Mouse (Mus musculus): ENCODE results near the gene Tmed1. TPM values are rescaled to one million over a fixed set of nuclear protein-coding genes. Genes with fewer than 3 reads are reported as not detected.

Tmed1 gene
- polyA plus RNA-seq, 1 experiment from 2014 or later: 57.0 TPM

DNA sequence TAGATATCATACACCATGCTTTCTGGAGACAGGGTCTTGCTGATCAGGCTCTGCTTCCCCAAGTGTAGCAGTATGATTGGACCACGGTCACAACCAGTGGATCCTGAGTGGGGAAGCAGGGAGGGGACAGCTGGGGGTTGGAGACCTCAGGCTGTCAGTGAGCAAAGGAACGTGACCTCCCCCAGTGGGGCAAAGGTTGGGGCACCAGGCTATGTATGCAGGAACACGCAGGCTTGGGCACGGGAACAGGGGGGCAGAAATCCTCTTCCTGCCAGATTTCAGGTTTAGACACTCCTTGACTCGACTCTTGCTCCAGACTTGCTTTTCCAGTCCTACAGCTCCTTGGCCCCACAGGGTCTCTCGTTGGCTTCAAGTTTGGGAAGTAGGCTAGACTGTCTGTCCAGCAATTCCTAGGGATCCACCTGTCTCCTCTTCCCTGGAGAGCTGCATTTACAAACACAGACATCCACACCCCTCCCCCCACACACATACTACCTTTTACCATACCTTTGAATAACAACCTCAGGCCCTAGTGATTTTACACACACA, 8.0 kb upstream of the Tmed1 start:
- Histone ChIP-seq H3K4me1 (replicated peaks) (no peaks in the 10 kb centered on the region), H3K4me2 (no peak overlapping the region), H3K4me3 (no peak overlapping the region), H3K9me3 (no peaks in the 10 kb centered on the region), H3K9ac (no peak overlapping the region), H3K27me3 (no peaks in the 10 kb centered on the region), H3K27ac (no peak overlapping the region), H3K36me3 (no peaks in the 10 kb centered on the region)
- no peak for ATAC-seq (ENCODE audit: low FRiP score)
- 90% methylated on average over 6 of the region's 6 CpGs for WGBS

GRCm38 (mm10) chr9:21513466-21513865, 3.4 kb upstream of the Tmed1 start:
- Histone ChIP-seq H3K27ac (no peak overlapping the region), H3K9ac (no peak overlapping the region), H3K4me2 (no peak overlapping the region), H3K4me1 (replicated peaks) (peaks cover 16% of the 10 kb centered on the region), H3K9me3 (no peaks in the 10 kb centered on the region), H3K4me3 (no peak overlapping the region), H3K27me3 (no peaks in the 10 kb centered on the region), H3K36me3 (peaks cover 2% of the 10 kb centered on the region; the same call in 1 of the 2 replicates)
- 97% methylated on average over 4 of the region's 4 CpGs for WGBS
- no peak for ATAC-seq (ENCODE audit: low FRiP score)

DNA sequence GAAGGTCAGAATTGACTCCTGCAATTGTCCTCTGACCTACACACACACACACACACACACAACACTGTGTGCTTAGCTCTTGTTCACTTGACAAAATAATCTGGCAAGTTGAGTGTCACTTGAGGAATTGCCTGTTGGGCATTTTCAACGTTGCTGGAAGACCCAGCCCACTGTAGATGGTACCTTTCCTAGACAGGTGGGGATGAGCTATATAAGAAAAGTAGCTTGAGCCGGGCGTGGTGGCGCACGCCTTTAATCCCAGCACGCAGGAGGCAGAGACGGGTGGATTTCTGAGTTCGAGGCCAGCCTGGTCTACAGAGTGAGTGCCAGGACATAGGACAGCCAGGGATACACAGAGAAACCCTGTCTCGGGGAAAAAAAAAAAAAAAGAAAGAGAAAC, 1.0 kb upstream of the Tmed1 start:
- WGBS: 83% methylated on average over 9 of the region's 9 CpGs
- Histone ChIP-seq H3K27ac (peak overlapping the region; percentile 95), H3K36me3 (peaks cover 27% of the 10 kb centered on the region)

GRCm38 (mm10) chr9:21510689-21511015, 600 bp upstream of the Tmed1 start:
- Histone ChIP-seq H3K9ac (peak overlapping the region; percentile 82), H3K36me3 (peaks cover 31% of the 10 kb centered on the region), H3K4me3 (peak overlapping the region; percentile 62), H3K27me3 (no peaks in the 10 kb centered on the region), H3K4me2 (peak overlapping the region; percentile 69), H3K27ac (peak overlapping the region; percentile 95), H3K9me3 (no peaks in the 10 kb centered on the region), H3K4me1 (replicated peaks) (peaks cover 16% of the 10 kb centered on the region)
- no peak; the same call in 1 of the 2 replicates for ATAC-seq (ENCODE audit: low FRiP score)
- 10% methylated on average over 7 of the region's 7 CpGs for WGBS

More for the DNA sequence above, 1.0 kb upstream of the Tmed1 start:
- no peaks in the 10 kb centered on the region for H3K27me3 ChIP-seq
- no peaks in the 10 kb centered on the region for H3K9me3 ChIP-seq
- peak overlapping the region; percentile 69 for H3K4me2 ChIP-seq
- H3K4me1 ChIP-seq (replicated peaks): peaks cover 16% of the 10 kb centered on the region
- peak overlapping the region; percentile 62 for H3K4me3 ChIP-seq
- H3K9ac ChIP-seq: peak overlapping the region; percentile 82
- ATAC-seq (ENCODE audit: low FRiP score): no peak

DNA sequence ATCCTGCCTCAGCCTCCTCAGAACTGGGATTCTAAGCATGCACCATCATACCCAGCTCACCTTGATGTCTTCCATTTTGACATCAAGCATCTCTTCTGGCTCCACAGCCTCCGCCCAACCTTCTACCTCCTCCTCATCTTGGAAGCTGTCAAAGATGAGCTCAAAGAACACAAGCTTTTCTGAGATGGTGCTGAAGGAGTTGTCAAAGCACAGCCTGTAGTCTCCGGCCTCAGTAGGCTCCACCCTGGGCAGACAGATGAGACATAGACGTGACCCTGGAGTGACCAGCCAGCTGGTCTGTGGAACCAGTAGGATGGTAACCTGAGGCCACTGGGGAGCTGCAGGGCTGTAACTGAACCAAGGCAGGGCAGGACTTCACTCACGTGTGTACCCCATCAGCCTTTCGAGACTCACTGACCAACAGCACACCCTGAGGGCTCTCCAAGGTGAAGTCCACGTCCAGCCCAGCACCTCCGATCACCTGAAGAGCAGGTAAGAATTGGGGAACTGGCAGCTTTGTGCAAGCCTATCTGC, 1.1 kb downstream of the Tmed1 start:
- peaks cover 48% of the 10 kb centered on the region for H3K36me3 ChIP-seq
- no peaks in the 10 kb centered on the region for H3K27me3 ChIP-seq
- WGBS: 84% methylated on average over 7 of the region's 7 CpGs
- peaks cover 16% of the 10 kb centered on the region for H3K4me1 ChIP-seq (replicated peaks)
- H3K9ac ChIP-seq: peak overlapping the region; percentile 82
- H3K27ac ChIP-seq: no peak overlapping the region
- no peaks in the 10 kb centered on the region for H3K9me3 ChIP-seq
- H3K4me2 ChIP-seq: peak overlapping the region; percentile 69
- H3K4me3 ChIP-seq: peak overlapping the region; percentile 62
- no peak for ATAC-seq (ENCODE audit: low FRiP score)

DNA sequence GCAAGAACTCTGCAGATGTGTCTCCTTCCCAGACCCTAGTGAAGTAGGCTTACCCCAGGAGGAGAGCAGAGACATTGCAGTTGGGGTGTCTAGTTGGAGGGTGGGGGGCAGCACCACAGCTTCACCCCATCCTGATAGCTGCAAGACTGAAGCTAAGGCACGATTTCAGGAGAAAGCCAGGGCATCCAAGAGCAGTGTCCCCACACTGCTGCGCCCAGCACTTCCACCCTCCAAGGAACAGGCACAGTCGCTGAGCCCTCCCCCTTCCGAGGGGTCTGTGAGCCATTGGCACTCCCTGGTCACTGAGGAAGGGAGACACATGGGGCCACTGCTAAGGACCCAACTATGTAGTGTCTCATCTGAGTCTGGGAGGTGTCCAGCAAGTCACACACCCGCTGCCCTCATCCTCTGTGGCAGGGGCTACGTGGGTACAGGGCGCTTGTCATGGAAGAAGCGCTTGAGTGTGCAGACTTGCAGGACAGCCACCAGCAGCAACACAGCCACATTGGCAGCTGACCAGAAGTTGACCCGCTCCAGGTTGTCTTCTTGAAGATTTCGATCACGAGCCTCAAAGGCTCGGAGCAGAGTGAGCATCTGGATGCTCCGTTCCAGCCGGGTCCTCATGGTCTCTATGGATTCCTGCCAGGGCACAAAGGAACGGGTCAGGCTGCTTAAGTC, 2.2 kb downstream of the Tmed1 start:
- H3K36me3 ChIP-seq: peaks cover 57% of the 10 kb centered on the region
- no peak overlapping the region for H3K9ac ChIP-seq
- no peak overlapping the region for H3K4me3 ChIP-seq
- WGBS: 95% methylated on average over 15 of the region's 15 CpGs
- no peaks in the 10 kb centered on the region for H3K9me3 ChIP-seq
- no peak overlapping the region for H3K27ac ChIP-seq
- no peak for ATAC-seq (ENCODE audit: low FRiP score)
- no peaks in the 10 kb centered on the region for H3K27me3 ChIP-seq
- H3K4me1 ChIP-seq (replicated peaks): peaks cover 16% of the 10 kb centered on the region
- H3K4me2 ChIP-seq: no peak overlapping the region

GRCm38 (mm10) chr9:21505767-21506166, 4.3 kb downstream of the Tmed1 start:
- peaks cover 64% of the 10 kb centered on the region for H3K36me3 ChIP-seq

DNA sequence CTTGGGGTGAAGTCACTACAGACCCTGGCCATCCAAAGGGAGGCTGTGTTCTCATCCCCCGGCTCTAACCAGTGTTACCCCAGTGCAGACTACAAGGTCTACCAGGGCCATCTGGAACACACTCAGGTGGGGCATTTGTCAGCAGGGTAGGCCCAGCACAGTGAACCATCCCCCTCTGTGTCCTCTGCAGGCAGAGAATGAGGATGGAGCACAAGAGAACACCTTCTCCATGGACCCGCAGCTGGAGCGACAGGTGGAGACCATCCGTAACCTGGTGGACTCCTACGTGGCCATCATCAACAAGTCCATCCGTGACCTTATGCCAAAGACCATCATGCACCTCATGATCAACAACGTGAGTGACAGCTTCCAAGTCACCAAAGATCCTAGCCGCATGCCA, 6.7 kb downstream of the Tmed1 start:
- Histone ChIP-seq H3K36me3 (peaks cover 75% of the 10 kb centered on the region), H3K9me3 (no peaks in the 10 kb centered on the region), H3K4me3 (no peak overlapping the region), H3K9ac (no peak overlapping the region), H3K27ac (no peak overlapping the region), H3K4me2 (no peak overlapping the region), H3K4me1 (replicated peaks) (no peaks in the 10 kb centered on the region), H3K27me3 (no peaks in the 10 kb centered on the region)
- no peak for ATAC-seq (ENCODE audit: low FRiP score)
- WGBS: 98% methylated on average over 8 of the region's 8 CpGs

More at GRCm38 (mm10) chr9:21505767-21506166, 4.3 kb downstream of the Tmed1 start:
- Histone ChIP-seq H3K4me3 (no peak overlapping the region), H3K27ac (no peak overlapping the region), H3K4me2 (no peak overlapping the region), H3K9ac (no peak overlapping the region), H3K27me3 (no peaks in the 10 kb centered on the region), H3K4me1 (replicated peaks) (peaks cover 12% of the 10 kb centered on the region), H3K9me3 (no peaks in the 10 kb centered on the region)
- no peak for ATAC-seq (ENCODE audit: low FRiP score)

GRCm38 (mm10) chr9:21498284-21498902, 11.7 kb downstream of the Tmed1 start:
- Histone ChIP-seq H3K9me3 (no peaks in the 10 kb centered on the region), H3K4me3 (no peak overlapping the region), H3K36me3 (peaks cover 62% of the 10 kb centered on the region), H3K4me1 (replicated peaks) (no peaks in the 10 kb centered on the region), H3K27ac (no peak overlapping the region), H3K4me2 (no peak overlapping the region), H3K27me3 (no peaks in the 10 kb centered on the region), H3K9ac (no peak overlapping the region)
- WGBS: 90% methylated on average over 12 of the region's 12 CpGs
- no peak for ATAC-seq (ENCODE audit: low FRiP score)

DNA sequence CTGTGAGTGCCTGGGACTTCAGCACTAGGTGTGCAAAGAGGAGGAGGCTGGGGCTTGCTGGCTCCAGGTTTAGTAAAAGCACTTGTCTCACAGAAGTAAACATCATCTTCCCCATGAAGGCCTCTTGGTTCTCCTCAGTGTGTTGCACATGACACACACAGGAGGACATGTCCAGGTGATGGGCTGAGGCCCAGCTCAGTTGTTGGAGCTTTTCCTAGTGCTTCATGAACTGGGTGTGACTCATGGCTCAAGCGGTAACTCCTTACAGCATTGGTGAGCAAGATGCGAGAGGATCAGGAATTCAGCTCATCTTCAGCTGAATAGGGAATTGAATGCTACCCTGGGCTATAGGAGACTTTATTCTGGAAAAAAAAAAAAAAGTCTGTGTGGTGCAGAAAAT, 12.4 kb downstream of the Tmed1 start:
- H3K4me3 ChIP-seq: no peak overlapping the region
- H3K9me3 ChIP-seq: no peaks in the 10 kb centered on the region
- H3K4me1 ChIP-seq (replicated peaks): no peaks in the 10 kb centered on the region
- no peaks in the 10 kb centered on the region for H3K27me3 ChIP-seq
- ATAC-seq (ENCODE audit: low FRiP score): no peak
- no peak overlapping the region for H3K4me2 ChIP-seq
- peaks cover 61% of the 10 kb centered on the region for H3K36me3 ChIP-seq
- H3K27ac ChIP-seq: no peak overlapping the region
- H3K9ac ChIP-seq: no peak overlapping the region
- whole genome bisulfite sequencing: 89% methylated on average over 2 of the region's 2 CpGs

GRCm38 (mm10) chr9:21497050-21497542, 13.0 kb downstream of the Tmed1 start:
- ATAC-seq (ENCODE audit: low FRiP score): no peak
- Histone ChIP-seq H3K4me2 (no peak overlapping the region), H3K9ac (no peak overlapping the region), H3K27me3 (no peaks in the 10 kb centered on the region), H3K27ac (no peak overlapping the region), H3K4me1 (replicated peaks) (no peaks in the 10 kb centered on the region), H3K4me3 (no peak overlapping the region), H3K36me3 (peaks cover 60% of the 10 kb centered on the region), H3K9me3 (no peaks in the 10 kb centered on the region)
- WGBS: 90% methylated on average over 16 of the region's 16 CpGs

DNA sequence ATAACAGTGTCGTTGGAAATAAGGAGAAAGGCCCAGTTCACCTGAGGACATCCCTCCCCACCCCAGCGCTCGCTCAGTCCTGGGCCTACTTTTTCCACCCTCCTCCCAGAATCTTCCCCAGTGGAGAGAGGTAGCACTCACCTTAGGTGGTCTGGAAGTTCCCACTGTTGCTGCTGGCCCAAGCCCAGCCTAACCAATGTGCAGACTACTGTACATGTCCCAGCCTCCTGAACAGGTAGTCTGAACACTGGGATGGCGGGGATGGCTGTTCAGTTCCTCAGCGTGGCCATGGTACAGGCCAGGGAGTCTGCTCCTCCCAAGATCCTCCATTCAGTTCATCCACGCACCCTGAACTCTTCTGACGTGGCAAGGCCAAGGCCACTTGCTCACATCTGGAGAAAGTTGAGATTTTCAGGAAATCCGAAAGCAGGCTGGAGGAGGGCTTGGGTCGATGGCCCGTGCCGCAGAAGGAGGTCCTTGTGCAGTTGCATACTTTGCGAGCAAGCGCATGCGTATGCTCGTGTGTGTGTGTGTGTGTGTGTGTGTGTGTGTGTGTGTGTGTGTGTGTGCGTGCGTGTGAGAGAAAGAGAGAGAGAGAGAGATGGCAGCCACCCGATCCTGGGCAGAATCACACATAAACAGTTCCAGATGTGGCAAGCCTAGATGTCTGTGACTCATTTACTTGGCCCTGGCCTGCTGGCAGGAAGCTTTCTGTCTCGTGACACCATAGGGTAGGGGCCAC, 13.6 kb downstream of the Tmed1 start:
- WGBS: 89% methylated on average over 19 of the region's 19 CpGs
- no peaks in the 10 kb centered on the region for H3K4me1 ChIP-seq (replicated peaks)
- H3K4me3 ChIP-seq: no peak overlapping the region
- no peak for ATAC-seq (ENCODE audit: low FRiP score)
- no peak overlapping the region for H3K4me2 ChIP-seq
- no peaks in the 10 kb centered on the region for H3K27me3 ChIP-seq
- no peaks in the 10 kb centered on the region for H3K9me3 ChIP-seq
- H3K36me3 ChIP-seq: peaks cover 65% of the 10 kb centered on the region
- H3K27ac ChIP-seq: no peak overlapping the region
- H3K9ac ChIP-seq: no peak overlapping the region

Measured in hindbrain, embryonic 13.5 days (tissue).